Mouse (Mus musculus) G1E-ER4 (cell line): Measurements from ENCODE around the gene Rnf10. TPM values are rescaled to one million over a fixed set of nuclear protein-coding genes. Genes with fewer than 3 reads are reported as not detected.
A peak's percentile ranks its signal among the peaks of the same experiment; 100 is the strongest.

Source experiments
- GATA1 ChIP-seq: IDR thresholded peaks from one replicate; pipeline ENCODE4 v1.8.0; 2012; ENCODE audit warnings: low read length, inconsistent platforms
- polyA plus RNA-seq: library from polyadenylated mRNA; stranded (reverse); fragments of >175 nt; gene quantifications from 2 replicates; pipeline ENCODE4 v1.2.3, GENCODE M21; 2012

Rnf10 gene
- polyA plus RNA-seq, 1 experiment, result 383 TPM

DNA sequence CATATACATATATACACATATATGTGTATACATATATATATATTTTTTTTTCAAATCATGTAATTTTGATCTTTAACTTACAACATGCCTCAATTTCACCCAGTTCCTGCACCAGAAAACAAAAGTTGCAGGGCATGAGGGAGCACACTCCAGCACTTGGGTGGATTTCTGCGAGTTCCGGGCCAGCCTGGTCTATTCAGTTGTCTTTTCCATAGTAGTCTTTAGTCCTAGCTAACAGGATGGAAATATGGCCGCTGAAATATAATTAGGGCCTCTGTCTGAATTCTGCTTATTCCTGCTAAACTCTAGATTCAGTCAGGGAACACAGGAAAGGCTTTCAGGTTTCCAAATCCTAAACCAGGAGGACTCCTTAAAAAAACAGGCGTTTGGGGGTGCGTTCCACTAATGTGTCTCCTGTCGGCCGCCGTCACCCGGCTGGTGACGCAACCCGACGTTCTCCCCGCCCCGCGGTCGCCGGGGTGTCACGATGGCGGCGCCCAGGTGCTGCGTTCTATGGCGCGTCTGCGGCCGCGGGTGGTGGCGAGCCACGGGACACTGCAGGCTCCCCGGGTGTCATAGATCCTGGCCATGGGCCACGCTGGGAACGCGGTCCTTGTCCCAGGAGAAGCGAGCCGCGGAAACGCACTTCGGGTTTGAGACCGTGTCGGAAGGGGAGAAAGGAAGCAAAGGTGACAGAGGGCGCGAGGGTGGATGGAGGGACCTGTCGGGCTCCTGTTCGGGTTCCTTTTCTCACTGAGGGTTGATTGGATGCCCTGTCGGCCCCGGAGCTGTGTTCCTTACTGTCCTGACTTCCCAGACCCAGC lies 6.7 kb upstream of the Rnf10 start, which contains the start of gene Coq5:
TSS of gene Coq5 (plus strand) at position 441 of the 824 bp plus-strand sequence.
- no peak for TF ChIP-seq GATA1

DNA sequence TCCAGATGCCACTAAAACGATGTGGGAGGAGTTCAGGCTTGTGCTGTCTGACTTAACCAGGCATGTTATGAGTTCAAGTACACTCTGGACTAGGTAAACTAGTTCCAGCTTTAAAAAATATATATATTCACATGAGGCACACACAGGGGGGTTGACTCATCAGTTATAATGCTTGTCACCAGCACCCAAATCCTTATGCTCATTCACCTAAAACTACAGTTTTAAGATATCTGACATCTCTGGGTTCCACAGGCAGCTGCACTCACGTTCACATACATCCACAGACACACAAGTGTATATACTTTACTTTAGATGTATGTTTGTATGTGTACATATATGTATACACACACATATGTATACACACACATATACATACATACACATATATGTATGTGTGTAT lies 6.1 kb upstream of the Rnf10 start:
- no peak for TF ChIP-seq GATA1

DNA sequence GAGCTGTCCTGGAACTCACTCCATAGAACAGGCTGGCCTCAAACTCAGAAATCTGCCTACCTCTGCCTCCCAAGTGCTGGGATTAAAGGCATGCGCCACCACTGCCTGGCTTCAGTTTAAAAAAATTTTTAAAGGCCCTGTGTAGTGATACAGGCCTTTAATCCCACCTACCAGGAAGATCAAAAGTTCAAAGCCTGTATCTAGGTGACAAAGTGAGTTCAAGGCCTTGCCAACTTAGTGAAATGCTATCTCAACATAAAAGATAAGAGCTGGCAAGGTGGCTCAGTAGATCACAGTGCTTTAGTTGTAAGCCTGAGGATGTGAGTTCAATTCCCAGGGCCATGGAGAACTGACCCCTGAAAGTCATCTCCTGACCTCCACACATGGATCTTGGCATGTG lies 5.4 kb upstream of the Rnf10 start:
- TF ChIP-seq GATA1, result no peak

DNA sequence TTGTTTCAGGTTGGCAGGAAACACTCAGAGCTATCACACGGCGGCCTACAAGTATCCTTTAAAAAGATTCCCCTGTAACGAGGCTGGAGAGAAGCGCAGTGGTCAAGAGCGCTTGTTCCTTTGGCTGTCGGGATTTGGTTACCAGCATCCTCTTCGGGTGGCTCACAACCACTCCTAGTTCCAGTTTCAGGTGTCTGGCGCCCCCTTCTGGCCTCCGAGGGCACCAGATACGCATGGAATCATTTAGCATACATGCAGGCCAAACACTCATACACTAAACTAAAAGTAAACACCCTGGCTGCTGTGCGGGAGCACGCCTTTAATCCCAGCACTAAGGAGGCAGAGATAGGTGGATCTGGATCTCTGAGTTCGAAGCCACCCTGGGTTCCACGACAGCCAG lies 3.3 kb upstream of the Rnf10 start:
- TF ChIP-seq GATA1, result no peak

DNA sequence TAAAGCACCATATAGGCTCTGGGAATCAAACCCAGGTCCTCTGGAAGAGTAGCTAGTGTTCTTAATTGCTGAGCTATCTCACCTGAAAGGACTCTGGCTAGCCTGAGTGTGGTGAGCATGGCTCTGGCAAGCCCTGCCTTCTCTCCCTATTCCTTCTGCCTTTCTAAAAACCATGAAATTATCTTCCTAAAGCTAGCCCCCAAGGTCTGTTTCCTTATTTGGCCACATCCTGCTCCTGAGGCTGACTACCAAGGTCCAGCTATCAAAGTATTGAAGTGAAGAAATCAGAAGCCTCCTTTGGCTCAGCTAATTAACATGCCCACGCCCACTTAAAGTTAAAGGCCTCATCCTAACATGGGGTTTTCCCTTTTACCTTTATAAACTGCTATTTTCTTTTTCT lies 2.1 kb upstream of the Rnf10 start:
- no peak for TF ChIP-seq GATA1

DNA sequence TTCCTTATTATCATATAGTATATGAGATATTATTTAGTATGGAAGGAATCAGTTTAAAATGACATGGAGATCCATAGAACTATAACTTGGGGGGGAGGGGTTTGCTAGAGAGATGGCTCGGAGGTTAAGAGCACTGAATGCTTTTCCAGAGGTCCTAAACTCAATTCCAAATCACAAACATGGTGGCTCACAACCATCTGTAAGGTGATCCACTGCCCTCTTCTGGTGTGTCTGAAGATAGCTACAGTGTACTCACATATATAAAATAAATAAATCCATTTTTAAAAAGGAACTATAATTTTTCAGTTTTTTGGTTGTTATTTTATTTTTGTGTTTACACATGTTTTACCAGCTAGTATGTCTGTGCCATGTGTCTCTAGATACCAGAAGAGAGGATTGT lies 1.7 kb upstream of the Rnf10 start:
- no peak for TF ChIP-seq GATA1

DNA sequence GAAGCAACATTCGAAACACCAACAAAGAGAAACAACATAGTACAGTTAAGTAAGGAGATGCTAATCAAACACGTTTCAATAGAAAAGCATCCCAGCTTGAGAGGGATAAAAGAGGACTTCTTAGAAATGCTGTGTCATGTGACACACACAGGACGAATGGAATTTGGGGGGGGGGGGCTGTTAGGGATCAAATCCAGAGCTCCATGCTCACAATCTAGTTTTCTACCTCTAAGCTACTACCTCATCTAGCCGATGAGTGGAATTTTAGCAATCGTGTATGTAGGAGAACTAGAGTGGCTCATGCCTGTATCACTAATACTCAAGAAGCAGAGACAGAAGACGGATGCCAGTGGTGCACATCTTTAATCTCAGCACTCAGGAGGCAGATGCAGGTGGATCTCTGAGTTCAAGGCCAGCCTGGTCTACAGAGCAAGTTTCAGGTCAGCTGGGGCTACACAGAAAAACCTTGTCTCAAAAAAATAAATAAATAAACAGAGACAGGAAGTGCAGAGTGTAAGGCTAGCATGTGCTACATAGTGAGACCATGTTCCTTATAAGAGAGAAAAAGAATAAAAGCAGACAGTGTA lies 944 bp upstream of the Rnf10 start:
- no peak for TF ChIP-seq GATA1

DNA sequence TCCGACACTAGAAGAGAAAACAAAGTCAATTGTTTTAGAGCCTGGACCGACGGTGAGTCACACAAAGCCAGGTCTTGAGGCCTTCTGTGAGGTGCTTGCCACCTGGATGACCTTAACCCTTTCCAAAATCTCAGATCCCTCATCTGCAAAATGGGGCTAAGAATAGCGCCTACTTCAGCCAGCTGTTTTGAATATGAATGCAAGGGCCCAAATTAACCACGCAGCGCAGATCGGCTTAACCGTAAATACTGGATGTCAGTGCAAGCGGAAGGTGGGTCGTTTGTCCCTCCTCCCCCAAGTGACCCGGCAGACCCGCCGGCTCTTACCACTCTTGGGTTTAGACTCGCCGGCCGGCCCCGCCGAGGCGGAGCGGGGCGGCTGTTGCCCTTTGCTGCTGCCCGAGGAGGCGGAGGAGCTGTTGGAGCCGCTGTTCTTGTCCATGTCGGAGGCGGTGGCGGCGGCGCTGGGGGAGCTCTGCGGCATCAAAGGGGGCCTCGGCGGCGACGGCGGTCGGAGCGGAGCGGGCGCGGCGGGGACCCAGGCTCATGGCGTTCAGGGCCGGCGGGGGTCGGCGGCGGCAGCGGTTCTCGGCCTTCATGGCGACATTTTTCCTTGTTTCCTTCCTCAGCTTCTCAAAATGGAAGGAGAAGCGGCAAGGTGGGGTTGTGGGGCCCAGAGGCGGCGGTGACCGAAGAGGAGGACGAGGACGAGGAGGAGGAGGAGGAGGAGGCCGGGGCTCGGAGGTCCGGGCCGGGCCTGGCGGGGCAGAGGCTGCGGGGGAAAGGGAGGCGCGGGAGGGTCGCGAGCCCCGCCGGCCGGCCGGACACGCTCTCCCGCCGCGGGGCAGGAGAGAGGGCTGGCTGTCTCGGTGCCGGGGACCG lies 527 bp downstream of the Rnf10 start:
- TF ChIP-seq GATA1, result no peak

DNA sequence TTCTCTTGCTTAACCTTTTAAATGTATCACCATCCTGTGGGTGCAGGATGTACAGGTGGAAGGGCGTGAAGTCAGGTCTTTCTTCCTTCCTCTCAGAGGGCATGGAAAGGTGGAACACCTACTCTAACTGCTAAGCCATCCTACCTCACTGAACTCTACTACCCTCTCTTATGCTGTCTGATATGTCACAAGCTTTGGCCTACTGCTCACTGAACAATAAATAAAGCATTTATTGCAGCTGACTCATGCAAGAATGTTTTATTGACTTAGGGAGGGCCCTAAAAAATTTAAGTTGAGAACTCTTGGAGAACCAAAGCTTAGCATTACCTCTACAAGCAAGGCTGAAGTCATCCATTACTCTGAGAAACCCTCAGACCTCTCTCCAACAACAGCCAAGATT lies 2.7 kb downstream of the Rnf10 start:
- no peak for TF ChIP-seq GATA1

DNA sequence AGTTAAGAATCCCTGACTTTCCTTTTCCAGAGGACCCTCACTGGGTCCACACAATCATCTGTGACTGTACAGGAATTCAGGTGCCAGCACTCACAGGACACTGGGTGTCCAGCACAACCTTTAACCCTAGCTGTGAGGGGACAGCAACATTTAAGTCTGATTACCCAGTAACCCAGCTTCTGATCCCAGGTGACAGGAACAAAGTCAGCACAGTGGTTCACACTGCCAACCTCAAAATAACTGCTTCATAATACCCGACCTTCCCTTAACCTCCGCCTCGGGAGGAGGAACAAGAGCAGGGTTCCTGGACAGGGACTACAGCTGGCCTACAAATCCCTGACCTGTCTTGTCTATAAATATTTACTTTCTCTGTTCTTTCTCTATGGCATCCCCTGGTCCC lies 4.4 kb downstream of the Rnf10 start:
- TF ChIP-seq GATA1, result no peak

DNA sequence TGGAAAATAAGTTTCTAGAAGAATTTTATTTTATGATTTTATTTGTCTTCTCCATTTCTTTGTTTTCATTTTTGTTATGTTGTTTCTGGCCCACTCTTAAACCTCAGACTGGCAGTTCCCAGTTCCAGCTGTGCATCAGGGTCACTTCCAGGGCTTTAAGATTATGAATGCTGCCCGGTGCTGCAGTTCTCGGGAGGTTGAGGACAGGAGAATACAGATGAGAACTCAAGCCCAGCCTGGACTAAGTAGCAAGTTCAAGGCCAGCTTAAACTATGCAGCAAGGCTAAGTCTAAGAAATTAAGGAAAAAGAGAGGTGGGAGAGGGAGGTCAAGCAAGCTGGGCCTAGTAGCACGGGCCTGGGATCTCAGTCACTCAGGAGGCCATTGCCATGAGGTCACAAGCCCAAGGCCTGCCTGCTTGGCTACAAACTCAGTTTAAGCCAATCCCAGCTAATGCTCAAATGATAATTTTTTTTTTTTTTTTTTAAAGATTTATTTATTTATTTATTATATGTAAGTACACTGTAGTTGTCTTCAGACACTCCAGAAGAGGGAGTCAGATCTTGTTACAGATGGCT lies 5.1 kb downstream of the Rnf10 start:
- TF ChIP-seq GATA1, result no peak

DNA sequence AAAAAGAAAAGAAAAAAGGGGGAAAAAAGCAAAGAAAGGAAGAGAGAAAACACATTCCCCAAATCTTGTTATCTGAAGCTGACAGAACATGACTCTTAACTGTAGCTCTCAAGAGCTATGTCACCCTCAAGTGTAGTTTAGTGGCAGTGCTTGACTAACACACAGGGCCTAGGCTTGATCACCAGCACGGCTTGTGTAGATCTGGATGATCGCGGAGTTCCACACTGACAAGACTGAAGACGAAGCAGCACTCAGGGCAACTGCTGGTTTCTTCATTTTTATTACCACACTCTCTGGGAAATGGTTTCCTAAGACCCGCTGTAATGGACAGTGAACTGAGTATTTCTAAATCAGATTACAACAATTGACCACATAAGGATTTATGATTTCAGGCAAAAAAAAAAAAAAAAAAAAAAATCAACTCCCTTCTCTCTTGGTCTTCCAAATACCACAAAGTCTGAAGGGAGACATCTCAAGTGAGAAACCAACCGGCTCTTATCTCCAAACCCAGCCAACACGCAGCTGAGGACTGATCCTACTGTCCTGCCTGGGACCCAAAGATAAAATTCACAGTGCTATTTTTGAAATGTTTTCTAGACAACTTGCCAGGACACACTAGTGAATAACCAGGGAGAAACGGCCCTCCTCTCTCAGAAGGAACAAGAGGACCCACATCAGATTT lies 5.8 kb downstream of the Rnf10 start:
- peak; percentile 75 for TF ChIP-seq GATA1

DNA sequence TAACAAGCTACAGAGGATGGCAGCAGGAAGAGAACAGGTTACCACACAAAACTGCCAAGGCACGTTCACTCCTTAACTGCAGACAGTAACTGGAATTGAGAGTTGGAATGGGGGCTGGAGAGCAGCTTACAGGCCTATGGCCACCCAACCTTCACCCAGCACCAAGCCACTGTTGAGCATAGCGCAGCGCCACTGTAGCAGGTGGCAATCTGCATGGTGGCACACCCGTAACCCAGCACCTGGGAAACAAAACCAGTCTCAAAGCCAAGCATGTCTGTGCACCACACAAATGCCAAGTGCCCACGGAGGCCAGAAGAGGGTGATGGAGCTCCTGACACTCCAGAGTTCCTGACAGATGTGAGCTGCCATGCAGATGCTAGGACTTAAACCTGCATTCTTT lies 6.4 kb downstream of the Rnf10 start:
- TF ChIP-seq GATA1, result no peak

DNA sequence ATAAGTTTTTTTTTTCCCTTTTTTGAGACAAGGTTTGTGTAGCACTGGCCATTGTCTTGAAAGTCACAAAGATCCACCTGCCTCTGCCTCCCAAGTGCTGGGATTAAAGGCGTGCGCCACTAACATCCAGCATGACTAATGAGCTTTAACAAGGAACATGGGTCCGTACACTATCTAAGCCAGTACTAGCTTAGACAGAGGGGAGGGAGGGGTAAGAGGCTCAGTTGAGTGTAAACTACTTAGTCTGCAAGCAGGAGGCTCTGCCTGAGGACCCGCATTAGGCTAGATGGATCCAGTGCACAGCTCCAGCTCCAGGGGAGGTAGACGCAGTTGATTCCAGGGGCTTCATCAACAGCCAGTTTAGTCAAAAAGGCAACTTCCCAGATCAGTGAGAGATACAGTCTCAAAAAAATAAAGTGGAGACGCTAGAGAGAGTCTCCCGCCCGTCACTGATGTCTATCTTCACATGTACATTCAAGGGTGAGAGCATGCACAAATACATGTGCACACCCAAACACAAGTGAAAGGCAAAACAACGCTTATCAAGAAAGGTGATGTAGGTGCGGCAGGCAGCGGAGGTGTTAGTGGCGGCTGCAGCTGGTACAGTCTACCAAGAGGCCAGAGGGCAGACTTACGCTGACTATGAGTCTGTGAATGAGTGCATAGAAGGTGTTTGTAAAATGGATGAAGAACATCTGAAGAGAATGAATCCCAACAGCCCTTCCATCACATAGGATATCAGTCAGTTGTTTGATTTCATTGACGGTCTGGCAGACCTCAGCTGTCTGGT lies 10.0 kb downstream of the Rnf10 start:
- TF ChIP-seq GATA1, result no peak
